Mouse (Mus musculus) heart, postnatal 4 days (tissue): Measurements from ENCODE around the gene Zscan29. TPM values are rescaled to one million over a fixed set of nuclear protein-coding genes. Genes with fewer than 3 reads are reported as not detected.

Source experiments
- DNase-seq: peaks from one replicate; pipeline ENCODE4 v3.0.0; 2021
- total RNA-seq, 2 experiments: library from RNA; stranded (reverse); gene quantifications; 2 replicates each; pipeline ENCODE4 v1.2.3; 2021

Gene Zscan29
- 1 to 10 TPM; 7.6 to 8.3 TPM for total RNA-seq

DNA sequence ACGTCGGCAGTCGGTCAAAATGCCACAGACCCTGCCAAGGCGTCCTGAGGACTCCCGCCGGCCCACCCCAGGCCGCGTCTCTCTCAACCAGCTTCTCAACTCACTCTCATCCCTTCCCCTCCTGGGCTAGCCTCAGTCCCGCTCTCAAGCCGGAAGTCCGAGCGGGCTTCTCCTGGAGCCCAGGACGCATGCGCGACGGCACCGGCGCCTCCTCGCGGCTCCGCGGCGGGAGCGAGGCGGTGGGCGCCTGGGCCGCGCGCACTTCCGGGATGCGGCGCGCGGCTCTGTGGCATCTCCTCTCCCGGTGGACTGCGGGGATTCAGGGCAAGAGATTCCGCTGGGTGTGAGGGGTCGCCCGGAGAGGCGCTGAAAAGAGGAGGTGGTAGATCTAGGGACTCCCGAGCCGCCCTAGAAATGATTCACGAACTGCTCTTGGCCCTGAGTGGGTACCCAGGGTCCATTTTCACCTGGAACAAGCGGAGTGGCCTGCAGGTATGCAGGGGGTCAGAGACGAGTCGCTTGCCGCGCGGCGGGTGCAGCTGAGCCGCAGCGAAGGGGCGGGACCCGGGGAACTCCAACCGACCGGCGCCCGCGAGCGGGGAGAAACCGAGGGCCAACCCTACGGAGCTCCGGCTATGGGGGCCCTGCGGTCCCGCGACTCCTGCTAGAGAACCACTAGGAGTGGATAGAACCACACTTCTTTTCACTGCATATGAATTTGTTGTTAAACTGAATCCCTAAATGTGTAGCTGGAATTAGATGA is at the start of gene Zscan29:
Gene Zscan29, minus strand, starts transcription at position 146 of the 763 bp plus-strand sequence.
- peak; percentile 93 for DNase-seq

DNA sequence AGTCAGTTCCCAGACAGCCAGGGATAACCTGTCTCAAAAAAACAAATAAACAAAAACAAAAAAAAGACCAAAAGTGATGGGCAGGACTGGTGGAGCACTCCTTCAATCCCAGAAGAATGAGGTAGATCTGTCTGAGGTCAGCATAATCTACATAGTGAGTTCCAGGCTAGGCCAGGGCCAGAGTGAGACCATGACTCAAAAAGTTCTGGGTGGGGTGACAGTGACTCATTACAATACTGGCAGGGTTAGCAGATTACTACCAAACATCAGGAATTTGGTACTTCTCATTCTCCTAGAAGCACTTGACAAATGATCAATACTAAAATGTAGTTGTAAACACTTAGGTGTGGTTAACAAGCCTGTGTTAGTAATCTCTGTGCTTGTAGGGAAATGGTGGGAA is 49.1 kb upstream of the Zscan29 start:
- no peak for DNase-seq

DNA sequence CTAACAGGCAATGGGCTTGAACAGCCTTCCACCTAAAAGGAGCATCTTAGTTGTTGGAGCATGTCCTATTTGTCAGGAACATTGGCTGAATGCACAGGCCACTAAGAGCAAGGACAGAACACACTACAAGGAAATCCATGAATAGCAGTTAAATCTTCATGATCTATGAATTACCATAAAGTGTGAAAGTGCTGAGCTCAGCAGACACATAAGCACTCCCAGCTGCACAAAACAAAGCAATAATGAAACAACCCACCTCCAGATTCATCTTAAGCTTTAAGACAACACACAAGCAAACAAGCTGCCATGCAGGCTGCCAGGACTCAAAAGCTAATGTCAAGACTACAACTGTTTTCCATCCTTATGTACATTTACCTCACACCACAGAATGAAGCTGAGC is 48.3 kb upstream of the Zscan29 start:
- DNase-seq = no peak

DNA sequence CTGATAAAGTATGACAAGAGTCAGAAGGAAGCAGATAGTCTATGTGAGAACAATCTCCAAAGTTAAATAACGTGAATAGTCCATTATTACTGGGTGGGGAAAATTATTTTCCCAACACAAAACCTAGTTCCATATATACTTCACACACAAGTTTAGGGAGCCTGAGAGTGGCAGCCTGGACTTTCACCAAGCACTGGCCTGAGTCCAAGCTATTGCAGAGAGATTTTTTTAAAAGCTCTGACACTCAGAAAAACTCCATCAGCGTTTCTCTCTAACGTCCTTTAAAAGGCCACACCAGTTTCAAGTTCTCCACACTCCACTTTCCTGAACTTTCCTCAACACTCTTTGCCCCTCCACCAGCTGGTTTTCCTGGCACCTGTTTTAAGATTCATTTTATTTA is 43.6 kb upstream of the Zscan29 start:
- DNase-seq = peak; percentile 42

DNA sequence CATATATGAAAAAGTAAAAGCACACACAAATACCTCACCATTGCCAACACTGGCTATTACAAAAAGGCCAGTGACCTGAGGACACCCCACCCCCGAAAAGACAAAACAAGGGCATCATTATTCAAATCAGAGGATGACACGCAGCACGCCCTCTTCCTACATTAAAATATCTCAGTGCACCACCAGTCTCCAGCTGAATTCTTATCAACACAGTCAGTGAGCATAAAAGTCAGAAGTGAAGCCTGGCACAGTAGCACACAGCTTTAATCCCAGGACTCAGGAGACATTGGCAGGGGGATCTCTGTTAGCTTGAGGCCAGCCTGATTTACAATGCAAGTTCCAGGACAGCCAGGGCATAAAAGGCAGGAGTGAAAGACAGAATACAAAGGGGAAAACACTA is 35.6 kb upstream of the Zscan29 start:
- no peak for DNase-seq

DNA sequence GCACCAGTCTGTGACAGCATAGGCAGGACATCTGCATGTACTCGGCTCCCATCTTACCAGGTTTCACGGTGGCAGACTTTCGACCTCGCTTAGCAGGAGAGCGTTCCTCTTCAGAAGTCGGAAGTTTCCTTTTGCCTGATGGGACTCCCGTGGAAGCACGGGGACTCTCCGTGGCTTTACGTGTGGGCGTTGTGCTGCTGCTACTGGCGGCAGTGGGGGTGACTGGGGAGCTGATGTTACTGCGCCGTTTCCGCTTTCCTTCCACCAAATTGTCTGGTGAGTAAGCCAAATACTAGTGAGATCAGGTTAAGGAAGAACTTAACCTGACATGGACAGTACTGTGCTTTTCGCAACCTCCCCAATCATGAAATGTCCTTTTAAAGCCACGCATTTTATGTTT is 33.4 kb upstream of the Zscan29 start:
- DNase-seq = no peak

DNA sequence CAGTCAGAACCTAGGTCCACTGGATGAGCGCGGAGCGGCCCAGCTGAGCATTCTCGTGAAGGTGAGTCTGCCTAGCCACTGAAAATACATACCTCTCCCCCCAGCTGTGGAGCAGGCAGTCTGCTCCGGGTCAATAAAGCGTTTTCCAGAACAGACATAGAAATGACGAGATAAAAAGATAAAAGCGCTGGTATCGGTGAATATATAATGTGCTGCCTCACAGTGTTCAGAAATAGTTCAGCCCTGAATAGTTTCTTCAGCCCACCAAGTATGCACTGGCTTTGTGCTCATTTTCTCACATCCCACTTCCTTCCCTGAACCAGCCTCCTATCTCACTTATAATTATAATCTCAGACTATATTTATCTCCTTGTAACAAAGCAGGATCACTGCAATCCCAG is 24.5 kb upstream of the Zscan29 start:
- no peak for DNase-seq

DNA sequence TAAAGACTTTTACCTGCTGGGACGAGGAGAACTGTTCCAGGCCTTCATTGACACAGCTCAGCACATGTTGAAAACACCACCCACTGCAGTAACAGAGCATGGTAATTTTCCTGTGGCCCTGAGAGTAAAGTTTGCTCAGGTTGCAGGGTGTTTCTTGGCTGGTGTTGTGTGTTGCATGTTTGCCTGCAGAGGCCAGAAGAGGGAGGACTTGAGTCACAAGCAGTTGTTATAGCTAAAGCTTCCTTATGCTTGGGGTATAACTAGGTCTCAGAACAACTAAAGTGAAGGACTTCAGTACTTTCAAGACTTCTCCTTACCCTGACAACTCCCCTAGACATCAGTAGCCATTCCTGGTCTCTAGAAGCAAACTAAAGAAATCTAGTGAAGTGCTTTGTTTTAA is 17.6 kb upstream of the Zscan29 start:
- DNase-seq = no peak

DNA sequence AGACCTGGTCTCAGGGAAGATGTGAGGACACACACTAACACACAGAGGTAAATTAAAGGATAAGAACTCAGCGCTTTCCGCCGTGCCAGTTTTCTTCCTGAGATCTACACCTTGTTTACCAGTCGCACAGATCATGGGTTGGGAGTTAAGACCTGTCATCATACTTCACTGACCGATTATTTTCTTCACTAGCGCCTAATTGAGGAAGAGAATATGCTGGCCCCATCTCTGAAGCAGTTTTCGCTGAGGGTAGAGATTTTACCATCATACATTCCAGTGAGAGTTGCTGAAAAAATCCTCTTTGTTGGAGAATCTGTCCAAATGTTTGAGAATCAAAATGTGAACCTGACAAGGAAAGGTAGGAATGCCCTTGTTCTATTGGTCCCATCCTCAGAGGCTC is 13.2 kb upstream of the Zscan29 start:
- no peak for DNase-seq

DNA sequence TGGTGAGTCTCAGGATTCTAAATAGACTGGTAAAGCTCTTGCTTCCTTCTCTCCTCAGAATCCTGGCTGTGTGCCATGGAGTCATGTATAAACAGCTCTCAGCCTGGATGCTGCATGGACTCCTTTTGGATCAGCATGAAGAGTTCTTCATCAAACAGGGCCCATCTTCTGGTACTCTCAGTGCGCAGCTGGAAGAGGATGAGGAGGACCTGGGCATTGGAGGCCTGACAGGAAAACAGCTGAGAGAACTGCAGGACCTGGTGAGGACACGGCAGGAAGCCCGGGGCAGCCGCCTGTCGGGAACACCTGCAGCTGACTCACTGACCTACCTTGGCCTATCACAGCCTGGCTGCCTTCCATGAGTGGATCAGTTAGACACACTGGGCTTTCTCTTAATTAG is 12.5 kb upstream of the Zscan29 start:
- DNase-seq = no peak

DNA sequence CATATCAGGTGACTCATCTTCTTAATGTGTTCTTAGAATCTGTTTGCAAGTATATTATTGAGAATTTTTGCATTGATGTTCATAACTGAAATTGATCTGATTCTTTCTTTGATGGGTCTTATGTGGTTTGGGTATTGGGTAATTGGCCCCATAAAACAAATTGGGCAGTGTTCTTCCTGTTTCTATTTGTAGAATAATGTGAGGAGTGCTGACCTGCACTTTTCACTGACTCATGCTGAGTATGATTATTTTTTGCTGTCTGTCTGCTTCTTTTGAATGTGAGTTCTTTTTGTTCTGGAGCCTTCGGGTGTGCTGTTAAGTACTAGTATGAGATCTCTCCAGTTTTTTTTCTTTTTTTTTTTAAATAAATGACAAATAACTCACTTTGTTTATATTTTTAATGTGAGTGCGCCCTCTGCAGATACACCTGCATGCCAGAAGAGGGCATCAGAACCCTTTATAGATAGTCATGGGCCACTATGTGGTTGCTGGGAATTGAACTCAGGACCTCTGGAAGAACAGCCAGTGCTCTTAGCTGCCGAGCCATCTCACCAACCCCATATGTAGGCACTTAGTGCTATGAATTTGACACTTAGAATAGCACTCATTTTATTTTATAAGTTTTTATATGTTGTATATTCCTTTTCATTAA is 8.0 kb upstream of the Zscan29 start:
- no peak for DNase-seq

DNA sequence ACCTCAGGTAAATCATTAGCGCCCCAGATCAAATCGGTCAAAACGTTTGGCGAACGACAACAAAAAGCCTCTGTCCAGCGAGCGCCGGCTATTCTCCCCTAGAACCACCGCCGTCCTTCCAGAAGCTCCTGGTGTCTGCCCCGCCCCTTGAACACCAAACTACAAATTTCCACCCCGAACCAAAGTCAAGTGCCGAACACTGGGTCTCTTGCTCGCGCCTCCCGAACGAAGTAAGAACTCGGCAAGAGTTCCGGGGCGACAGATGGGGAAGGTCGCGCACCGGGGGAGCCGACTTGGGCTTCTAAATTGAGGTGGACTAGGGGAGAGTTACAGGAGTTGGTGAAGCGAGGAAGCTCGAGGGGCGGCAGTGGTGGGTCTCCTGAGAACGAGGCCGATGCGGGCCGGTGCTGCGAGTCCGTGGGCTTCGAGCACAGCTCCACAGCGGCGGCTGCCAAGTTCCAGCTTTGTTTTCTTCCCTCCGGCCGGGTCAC is 399 bp downstream of the Zscan29 start, which contains the start of gene Tubgcp4:
Gene Tubgcp4, plus strand, starts transcription at position 174 of the 491 bp plus-strand sequence.
- DNase-seq = no peak

DNA sequence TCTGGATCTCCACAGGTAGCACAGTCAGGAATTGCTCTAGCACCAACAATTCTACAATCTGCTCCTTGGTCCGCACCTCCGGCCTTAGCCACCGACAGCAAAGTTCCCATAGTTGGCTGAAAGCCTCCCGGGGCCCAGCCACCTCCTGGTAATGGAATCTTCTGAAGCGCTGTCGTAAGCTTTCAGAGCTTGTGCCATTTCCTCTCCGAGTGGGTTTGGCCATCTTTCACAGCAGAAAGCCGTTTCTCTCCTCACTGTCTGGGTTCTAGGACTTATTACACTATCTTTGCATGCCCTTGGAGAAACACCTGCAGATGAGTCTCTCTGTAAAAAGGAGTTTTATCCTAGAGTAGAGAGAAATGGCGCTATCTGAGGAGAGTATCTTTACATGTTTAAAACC is 1.0 kb downstream of the Zscan29 start:
- peak; percentile 39 for DNase-seq

DNA sequence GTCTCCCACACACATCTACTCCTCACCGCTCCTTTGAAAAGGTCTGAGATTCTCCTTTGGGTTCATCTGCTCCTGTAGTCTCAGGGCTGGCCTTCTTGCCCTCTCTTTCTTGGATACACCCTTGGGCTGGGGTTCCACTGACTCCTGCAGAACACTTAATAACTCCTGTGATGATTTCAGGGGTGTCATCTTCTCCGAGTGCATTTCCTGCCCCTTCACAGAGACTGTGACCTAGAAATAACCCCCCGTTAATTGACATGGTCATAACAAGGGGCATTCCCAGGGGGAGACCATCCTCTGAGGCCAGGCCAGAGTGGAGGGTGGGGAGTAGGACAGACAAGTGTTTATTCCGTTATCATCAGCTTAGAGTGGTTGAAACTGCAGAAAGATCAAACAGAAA is 1.8 kb downstream of the Zscan29 start:
- no peak for DNase-seq

DNA sequence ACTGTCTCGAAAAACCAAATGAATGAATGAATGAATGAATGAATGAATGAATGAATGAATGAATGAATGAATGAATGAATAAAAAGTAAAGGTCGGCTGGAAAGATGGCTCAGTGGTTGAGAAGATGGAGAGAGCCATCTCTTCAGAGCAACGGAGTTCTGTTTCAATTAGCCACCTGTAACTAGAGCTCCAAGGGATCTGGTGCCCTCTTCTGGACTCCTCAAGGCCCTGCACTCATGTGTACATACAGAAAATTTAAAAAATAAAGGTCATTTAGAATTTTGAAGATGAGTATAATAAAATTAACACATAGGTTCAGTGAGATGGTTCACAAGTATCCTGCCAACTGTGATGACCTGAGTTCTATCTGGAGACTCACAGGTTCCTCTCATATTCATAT is 17.8 kb downstream of the Zscan29 start:
- no peak for DNase-seq

DNA sequence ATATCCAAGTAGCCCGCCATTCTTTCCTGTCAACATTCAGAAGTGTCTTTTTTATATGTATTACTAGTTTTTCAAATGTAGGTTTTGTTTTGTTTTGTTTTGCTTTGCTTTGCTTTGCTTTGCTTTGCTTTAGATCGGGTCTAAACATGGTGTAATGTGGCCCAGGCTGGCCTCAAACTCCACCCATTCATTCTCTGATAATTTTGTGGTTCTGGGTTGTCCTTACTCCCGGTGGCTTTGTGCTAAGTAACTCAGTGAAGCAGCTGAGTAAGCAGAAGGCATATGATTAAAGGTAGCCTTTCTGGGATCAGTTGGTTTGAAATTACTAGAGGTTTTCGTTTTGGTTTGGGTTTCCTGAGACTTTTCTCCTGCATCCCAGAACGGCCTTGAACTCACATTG is 21.2 kb downstream of the Zscan29 start:
- DNase-seq = no peak

DNA sequence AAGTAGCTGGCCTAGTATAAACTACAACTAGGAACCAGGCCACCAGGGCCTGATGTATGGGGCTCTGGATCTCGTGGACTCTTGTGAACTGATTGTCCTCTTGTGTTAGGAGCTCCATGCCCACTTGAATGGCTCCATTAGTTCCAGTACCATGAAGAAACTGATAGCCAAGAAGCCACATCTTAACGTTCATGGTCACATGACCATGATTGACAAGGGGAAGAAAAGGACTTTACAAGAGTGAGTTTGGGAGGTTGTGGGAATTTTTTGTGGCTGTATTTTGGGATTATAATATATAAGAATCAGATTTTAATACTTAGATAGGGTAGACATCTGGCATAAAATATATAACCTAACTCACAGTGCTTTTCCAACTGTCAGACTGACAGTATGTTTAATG is 28.5 kb downstream of the Zscan29 start:
- no peak for DNase-seq

DNA sequence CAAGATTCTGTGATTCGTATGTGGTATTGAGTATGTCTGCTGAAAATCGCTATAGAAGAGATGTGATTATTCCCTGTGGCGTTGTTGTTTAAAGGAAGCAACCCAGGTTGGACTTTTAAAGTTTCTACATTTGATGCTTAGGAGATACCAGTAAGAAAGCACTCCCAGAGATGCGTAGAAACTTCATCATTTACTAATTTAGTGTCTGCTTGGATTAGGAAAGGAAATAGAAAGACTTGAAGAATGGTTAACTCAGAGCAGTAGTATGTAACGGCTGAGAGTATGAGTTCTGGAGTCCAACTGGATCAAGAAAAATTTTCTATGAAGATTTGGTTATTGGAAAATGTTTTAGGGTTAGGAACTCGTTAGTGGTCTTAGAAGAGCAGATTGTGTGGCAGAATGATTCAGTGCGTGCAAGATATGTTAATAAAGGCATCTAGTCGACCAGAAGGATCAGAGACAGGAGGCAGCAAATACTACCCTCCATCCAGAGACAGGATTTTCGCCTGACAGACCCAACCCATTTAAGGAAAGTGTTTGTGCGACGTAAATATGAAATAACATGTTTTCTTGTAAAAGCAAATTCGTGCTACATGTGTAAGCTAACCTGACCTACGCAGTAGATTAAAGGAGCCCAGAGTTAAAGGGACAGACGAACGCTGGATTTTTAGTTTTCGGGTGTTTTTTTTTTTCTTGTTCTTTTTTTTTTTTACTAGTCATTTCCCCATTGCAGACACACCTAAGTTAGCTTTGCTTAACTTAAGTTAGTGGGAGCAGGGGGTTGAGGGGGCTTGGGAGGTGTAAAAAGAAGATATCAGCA is 29.5 kb downstream of the Zscan29 start:
- DNase-seq = no peak

DNA sequence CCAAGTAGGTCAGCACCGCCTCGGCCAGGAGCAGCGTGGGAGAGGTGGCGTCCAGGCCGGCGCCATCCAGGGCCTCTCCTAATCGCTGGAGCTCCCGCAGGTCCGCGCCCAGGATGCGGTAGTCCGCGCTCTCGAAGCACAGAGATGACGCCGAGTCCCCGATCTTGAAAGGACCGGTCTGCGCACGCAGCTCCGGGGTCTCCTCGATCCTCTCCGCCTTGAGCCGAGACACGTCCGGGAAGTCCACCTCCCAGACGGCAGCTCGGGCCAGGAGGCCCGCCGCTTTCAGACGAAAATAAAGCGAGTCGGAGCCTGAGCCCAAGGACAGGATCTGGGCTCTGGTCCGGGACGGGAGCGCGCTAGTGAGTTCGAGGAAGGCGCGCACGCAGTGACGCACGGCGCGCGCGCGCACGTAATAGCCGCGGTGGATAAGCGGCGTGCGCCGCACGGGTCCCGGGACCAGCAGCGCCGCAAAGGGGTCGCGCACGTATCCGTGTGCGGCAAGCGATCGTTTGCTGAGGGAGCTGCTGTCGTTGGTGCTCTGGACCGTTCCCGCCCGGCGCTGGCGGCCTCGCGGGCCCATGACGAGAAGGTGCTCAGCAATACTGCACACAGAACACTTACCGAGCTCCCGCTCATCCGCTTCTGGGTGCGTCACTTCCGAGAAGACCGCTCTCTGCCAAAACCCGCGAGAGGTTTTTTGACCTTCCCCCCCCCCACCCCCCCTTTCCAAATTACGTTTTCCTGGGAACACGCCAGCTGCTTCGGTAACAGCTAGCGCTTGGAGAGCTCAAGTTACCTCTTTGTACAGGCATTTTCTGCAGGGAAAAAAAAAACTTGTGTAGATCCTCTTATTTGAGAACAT is 30.7 kb downstream of the Zscan29 start, which contains the start of the genes Adal and Lcmt2:
Gene Adal, plus strand, starts transcription at position 411 of the 865 bp plus-strand sequence.
Gene Lcmt2, minus strand, starts transcription at position 636 of the 865 bp plus-strand sequence.
- peak; percentile 91 for DNase-seq

DNA sequence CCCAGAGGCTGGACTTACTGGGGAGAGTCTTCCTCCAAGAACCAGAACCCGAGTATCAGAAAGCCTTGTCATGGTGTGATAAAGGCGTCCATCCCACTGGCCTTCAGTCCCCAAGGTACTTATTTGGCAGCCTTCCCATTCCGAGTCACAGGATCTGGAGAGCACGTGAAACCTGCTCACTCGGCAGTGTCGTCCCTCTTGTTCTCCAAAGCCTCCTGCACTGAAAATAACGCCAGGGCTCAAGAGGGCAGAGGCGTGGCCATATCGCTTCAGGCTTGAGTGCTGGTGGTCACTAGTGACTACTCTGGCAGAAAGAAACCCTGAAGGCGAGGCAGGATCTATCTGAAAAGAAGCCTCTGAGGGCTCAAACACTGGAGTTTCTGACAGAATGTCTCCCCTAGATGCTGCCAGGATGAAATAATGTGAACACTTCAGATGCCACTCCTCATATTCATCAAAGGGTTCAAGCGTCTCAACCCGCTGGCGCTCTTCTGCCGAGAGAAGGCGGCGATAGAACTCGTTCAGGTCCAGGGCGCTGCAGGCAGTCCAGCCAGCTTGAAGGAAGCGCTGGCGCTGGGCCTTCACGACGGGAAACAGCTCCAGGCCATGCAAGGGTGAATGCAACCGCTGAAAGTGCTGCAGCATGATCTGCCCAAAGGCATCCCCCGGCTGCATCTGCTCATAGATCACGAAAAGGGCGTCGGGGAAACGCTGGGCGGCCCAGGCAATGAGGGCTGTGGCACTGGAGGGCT is 31.5 kb downstream of the Zscan29 start:
- DNase-seq = peak; percentile 74

DNA sequence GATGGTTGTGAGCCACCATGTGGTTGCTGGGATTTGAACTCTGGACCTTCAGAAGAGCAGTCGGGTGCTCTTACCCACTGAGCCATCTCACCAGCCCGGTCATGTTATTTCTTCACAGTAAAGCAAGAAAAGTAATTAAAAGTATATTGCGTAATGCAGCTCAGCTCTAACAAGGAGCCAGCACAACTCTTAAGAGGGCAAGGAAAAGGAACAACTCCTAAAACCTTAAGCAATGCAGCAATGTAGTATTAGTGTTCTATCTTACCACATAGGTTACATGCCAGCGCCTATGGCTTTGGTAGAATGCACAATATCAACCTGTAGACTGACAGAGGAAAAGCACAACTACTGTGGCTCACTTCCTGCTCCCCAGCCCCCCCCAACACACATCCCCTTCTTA is 33.6 kb downstream of the Zscan29 start:
- no peak for DNase-seq
